Mouse (Mus musculus) layer of hippocampus, adult 9-10 months (tissue): ENCODE data around the gene Taf4.

Source experiments
- DNase-seq: peaks from one replicate; pipeline ENCODE4 v3.0.0; 2022; ENCODE audit warnings: low spot score

The Taf4 gene

DNA sequence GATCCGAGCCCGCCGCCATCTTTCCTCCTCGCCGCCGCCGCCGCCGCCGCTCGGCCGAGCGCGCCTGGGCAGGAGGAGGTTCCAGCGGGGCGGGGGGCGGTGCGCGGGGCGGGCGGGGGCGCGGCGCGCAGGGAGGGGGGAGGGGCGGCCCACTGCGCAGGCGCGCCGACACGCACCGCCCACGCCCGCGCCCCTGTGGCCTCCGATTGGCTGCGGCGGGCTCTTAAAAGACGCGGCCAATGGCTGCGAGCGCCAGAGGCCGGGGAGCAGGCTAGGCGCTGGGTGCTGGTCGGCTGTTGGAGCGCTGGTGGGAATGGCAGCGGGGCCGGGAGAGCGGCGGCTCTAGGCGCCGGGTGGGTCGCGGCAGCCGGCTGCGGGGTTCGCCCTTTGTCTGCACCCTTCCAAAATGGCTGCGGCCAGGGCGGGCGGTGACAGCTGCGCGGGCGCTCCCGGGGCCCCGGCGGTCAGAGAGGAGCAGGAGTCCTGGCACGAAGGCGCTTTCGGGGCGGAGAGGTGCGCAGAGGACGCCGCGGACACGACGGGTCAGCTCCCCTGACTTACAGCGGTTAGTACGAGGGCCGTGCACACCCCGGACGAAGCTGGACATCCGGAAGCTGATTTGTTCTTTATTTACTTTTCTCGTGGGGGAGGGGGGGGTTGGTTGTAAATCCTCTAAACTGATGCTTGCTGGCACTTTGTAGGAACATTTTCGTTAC is at the start of gene Taf4:
Gene Taf4, minus strand, starts transcription at position 19 of the 716 bp plus-strand sequence.
- DNase-seq: peak; percentile 54

DNA sequence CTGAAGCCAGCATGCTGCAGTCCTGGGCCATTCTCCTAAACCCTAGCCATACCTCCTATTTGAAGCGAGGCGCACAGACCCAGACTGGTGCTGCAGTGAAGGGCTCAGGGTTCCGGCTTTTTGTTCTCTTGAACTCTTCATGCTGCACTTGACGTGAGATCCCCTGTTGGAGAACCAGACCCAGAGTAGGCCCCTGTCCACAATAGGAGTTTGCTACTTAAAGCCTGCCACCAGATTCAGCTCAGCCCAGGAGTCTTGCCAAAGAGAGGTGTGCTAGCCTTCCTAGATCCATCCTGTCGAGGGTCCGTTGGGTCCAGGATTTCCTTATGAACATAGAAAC is 49.4 kb upstream of the Taf4 start:
- DNase-seq: no peak

DNA sequence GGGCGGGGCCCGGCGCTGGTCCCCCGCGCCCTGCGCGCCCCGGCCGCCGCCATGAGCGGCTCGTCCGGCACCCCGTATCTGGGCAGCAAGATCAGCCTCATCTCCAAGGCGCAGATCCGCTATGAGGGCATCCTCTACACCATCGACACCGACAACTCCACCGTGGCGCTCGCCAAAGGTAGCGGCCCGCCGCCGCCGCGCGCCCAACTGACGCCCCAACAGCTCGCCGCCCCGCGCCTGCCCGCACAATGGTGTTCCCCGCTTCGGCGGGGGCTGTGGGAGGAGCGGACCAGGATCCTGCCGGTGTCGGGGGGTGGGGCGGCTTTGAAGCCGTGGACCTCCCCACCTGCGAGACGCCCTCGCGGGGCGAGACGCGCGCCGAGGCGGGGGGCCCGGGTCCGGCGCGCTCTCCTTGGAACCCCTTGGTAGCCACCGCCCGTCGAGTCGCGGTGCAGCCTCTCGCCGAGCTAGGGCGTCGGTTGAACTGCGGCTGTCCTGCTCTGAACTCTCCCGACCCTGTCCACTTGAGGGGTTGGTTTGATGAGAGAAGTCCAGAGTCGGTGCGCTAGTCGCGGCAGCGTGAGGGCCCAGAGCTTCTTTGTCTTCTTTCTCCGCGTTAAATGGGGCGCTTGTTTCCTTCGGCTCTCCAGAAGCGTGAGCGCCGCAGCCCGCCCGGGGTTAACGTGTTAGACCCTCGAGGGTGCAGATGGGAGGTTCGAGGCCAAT is 48.9 kb upstream of the Taf4 start:
- DNase-seq: no peak

DNA sequence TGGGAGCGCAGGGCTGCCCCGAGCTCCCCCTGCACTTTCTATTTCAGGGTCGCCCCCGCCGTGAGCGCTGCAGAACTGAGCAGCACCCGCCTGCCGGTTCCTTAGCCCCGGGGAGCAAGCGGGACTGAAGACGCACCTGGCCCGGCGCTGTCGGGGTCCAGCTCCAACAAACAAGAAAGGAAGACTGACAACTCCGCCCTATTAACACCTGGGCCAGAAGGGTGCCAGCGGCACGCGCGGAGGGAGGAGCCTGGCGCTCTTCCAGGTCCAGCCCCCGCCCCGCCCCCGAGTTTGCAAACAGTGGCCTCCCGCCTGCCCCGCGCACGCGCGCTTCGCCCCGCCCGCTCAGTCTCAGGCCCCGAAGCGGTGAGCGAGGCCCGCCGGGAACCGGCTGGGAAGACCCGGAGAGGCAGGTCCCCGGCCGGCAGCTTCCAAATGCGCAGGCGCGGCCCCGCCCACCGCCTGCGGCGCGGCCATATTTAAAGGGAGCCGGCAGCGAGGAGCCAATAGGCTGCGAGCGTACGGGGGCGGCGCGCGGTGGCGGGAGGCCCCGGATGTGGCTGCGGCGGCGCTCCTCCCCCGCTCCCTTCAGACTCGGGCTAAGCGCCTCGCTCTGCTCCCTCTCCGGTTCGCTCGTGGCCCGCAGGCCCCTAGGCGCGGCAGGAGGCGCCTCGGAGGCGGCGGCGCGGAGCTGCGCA is 48.1 kb upstream of the Taf4 start, which contains the start of gene Lsm14b:
Gene Lsm14b, plus strand, starts transcription at position 587 of the 698 bp plus-strand sequence.
- peak; percentile 92 for DNase-seq

DNA sequence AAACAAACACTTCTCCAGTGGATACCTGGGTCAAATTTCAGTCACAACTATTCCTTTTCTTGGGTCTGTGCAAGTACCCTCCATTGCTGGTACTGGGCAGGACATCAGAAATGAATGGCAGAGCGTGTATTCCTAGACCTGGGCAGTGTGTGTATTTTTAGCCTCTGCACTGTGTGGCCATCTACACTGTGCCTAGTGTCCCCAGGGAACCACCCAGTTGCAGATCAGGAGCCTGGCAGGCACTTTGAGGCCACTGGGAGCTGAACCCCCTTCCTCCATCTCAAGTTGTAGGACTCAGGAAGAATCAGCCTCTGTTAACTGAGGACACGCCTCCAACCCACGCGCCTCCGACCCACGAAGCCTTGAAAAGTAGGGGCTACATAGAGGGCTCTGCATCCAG is 46.3 kb upstream of the Taf4 start:
- no peak for DNase-seq

DNA sequence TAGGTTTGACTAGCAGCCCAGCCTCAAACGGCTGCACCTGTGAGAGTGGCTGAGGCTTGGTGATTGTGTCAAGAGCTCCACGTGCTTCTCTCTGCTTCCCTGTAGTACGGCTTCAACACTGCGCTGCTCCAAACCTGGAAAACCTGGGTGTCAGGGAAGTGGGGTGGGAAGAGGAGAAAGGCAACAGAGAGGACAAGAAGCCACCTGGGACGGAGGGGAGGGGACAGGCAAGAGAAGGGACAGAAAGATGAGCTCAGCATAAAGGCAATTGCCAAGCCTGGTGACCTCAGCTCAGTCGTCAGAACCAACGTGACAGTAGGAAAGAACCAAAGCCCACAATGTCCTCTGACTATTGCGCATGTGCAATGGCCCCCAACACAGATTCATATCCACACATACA is 44.5 kb upstream of the Taf4 start:
- no peak for DNase-seq

DNA sequence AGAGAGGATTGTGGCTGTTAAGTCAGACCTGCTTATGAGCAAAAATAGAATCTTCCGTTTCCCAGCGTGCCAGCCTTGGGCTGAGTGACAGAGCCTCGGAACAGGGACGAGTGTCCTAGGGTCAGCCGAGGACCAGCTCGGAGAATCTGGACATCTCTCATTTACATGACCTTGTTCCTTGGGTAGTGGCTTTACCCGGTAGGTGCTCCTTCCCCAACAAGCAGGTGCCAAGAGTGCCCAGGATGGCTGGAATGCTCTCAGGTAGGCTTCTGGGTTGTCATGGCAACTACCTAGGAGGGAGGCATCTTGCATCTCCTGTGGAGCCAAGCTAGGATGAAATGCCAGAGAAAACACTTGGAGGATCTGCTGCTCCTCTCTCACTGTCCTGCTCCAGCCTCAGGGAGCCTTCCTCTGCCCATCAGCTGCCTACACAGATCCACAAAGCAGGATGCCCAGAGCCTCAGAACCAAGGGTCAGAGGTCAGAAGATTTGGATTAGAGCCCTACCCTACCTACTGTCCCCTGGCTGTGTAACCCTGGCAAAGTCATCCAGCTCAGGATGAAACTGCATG is 43.7 kb upstream of the Taf4 start:
- no peak for DNase-seq

DNA sequence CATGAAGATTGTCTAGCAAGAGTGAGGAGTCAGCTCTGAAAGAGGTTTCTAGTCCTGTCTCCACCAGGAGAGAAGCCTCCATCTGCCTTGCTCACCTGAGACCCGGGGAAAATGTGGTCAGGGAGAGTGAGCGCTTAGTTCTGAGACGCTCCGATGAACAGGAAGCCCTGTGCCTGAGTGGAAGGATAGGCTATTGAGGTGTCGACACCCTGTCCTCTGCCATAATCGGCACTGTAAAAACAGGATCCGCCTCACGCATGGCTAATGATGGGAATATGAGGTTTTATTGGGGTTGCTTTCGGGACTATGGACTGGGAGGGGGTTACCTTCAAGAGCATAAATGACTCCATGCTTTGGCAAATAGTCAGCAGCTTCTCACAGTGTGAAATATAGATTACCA is 42.1 kb upstream of the Taf4 start:
- DNase-seq: no peak

DNA sequence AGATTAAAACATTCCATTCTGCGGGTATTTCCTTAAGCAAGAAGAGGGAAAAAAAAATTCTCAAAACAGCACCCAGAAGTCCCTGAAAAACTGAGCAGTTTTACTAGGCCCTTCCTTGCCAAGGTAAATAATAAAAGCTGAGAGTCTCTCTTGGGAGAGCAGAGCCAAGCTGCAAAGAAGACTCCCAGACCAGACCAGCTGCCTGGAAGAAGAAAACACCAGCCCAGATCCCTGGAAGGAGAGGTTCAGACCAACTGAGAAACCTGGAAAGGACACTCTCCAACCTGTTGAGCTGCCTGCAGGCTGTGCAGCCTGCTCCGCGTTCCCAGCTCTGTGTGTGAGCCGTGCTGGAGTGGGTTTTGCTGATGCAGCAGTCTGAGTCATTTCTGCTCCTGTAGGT is 41.2 kb upstream of the Taf4 start:
- DNase-seq: no peak

DNA sequence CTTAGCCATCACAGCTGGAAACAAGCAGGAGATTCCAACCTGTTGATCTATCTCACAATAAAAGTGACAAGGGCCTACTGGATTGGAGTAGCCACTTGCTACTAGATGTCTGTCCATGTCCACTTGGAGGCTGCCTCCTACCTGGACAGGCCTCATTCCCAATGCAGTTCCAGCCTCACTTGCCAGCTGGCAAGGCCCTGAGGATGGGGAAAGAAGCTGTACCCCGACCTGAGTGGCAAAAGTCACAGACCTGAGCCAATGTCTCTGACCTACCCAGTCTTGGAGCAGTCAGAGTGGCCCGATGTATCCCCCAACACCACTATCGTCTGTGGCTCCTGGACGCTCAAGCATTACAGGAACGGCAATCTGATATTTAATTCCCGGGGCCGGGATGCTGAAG is 37.2 kb upstream of the Taf4 start:
- no peak for DNase-seq

DNA sequence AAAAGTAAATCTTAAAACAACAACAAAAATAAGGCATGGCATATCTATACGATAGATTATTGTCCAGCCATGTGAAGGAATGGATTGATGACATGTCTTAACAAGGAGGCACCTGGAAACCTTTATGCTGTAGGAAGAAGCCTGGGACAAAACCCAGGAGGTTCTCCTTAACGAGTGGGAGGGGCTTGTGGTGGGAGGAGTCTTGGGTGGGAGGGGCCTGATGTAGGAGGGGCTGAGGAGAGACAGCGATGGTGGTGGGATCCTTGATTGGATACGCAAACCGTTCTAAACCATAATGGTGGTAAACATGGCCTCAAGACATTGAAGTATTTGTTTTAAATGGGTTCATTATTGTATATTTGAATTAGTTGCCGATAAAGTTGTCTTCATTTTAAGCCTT is 34.9 kb upstream of the Taf4 start:
- no peak for DNase-seq

DNA sequence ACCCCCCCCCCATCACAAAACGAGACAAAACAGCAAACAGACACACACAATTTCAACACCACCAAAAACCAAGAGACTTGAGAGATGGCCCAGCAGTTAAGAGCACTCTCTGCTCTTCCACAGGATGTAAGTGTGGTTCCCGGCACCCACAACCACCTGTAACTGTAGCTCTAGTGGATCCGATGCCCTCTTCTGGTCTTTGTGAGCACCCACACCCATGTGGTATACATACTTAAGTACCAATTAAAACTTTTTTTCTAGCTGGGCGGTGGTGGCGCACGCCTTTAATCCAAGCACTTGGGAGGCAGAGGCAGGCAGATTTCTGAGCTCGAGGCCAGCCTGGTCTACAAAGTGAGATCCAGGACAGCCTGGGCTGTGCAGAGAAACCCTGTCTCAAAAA is 34.2 kb upstream of the Taf4 start:
- DNase-seq: no peak

DNA sequence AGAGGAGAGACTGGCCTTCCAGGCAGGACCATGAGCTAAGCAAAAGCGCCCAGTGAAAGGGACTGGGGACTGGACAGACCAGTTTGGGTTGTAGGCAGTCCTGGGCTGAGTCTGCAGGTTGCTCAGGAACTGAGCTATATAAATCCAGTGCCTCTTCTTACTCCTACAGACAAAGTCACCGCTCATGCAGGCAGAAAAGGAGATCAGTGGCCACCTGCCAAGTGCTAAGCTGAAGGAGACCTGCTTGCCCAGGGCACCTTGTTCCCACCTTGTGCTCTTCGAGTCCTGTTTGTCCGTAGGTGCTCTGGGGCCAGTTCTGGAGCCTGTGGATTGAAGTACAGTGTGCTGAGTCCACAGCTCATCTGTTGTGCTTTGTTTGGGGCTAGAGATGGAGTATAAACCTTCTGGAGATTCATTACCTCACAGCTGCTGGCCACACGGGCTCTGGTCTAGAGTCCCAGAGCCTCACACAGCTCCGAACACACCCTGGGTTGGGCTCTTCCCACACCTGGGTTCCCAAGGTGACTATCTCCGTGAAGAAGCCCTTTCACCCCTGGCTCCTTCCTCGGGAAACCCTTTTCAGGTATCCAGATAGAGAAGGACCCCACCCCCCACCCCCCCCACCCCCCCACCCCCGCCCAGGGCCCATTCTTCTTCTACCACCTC is 30.0 kb upstream of the Taf4 start:
- DNase-seq: no peak

DNA sequence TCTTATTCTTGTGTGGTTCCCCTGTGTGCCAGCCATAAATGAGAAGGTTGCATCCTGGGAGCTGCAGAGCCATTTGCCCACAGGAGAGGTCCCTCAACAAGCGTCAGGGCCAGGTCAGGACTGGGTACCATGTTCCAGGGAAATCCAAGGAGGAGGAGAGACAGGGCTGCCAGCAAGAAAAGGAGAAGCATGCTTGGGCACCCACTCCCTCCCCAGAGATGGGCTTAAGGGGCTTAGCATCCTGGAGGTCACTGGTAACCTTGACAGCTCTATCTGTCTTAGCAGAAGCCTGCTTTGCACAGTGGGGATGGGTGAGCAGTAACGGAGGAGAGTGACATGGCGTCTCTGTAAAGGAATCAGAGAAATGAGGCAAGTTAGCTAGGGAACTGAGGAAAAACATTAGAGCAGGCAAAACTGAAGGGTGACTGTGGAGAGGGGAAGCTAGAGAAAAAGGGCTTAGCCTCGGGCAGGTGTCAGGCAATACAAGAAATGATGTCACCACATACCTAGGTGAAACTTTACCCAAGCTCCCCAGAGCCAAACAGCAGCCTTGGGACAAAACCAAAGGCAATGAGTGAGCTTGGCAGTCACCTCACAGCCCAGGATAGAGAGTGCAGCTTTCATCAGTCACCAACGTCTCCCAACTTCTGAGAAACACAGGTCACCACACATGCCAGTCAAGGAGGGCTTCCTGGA is 29.4 kb upstream of the Taf4 start:
- no peak for DNase-seq

DNA sequence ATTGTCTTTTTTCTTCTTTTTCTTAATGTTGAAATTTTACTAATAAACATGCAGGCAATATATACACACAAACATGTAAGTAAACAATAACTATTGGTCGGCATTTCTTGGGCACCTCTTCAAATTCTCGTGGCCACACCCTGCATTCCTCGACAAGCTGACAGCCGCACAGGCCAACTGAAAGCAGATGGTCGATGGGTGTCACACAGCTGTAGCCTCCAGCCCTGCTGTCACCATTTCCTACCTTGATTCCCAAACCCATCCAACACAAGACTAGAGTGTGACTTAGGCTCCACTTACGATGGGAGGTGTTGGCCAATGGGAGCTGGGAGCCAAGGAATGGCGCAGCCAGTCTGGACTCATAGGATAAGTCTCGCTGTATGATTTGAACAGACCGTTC is 25.2 kb upstream of the Taf4 start:
- DNase-seq: no peak

DNA sequence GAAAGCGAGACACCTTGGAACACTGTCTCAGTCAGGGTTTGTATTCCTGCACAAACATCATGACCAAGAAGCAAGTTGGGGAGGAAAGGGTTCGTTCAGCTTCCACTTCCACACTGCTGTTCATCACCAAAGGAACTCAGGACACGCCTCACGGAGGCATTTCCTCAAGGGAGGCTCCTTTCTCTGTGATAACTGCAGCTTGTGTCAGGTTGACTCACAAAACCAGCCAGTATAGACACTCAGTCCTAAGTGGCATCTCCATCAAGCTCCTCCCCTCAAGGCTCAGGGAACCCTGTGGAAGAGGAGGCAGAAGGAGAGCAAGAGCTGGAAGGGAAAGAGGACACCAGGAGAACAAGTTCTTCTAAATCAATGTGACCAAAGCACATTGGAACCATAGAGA is 22.0 kb upstream of the Taf4 start:
- DNase-seq: no peak

DNA sequence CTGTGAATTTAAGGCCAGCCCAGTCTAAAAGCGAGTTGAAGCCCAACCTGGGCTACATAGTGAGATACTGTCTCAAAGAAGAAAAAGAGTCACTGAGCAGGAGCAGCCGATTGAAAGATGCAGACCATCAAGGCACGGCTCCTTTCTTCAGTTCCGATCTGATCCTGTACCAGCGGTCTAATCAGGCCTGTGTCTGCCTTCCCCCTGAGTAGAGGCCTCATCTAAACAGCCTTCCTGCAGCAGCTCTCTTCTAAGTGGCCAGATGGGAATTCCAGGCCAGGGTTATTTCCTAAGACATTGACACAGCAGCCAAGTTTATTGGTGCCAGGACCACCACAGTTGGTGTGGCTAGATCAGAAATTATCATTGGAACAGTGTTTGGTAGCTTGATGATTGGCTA is 16.6 kb upstream of the Taf4 start:
- no peak for DNase-seq

DNA sequence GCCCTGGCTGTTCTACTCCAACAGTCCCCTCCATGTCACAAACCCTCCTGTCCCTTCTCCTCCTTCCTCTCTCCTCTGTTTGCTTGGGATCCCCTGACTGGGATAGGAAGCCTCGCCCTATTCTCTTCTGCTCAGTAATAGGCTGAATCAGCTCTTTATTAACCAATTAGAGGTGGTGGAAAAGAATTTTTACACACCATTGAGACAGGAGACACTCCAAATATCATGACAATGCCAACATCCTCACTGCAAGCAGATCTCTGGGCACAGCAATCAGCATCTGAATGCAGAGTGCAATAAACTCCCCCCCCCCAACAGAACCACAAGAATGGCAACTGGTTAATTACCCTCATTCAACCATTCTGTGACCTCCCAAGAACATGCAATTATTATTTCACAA is 12.7 kb upstream of the Taf4 start:
- no peak for DNase-seq

DNA sequence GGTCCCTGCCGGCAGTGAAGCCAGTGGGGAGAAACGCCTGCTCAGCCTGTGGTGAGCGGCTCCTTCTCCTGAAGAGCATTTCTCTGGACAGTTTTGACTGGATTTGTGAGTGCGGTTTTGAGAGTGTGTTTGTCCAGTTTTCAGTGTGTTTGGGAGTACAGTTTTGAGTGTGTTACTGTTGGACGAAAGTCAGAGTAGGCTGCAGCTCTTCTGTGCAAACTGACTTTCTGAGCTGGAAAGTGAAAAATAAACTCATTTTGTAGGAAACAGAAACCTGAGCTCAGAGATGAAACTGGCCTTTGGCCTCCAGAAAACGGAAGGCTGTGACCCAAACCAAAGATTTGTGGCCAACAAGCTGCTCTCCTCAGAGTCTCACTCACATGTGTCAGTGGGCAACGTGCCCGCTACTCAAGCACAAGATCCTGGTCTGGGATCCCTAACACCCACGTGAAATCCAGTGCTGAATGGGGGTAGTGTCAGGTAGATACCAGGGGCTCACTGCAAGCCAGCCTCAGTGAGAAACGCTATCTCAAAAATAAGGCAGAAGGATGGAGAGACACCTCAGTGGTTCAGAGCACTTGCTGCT is 10.1 kb upstream of the Taf4 start:
- DNase-seq: no peak

DNA sequence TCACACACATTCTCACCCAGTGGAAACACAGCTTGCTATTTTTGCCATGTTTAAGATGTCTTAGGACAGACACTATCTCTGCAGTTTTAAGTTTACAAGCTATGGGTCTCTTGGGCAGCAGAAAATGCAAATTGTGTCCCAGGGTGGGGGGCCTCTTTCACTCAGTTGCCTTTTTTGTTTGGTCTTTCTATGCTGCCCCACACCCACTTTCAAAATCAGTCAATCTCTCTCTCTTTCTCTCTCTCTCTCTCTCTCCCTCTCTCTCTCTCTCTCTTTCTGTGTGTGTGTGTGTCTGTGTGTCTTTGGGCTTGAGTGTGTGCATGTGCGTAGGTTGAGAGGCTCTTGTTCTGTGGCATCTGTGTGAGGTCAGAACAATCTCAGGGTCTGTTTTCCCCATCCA is 9.2 kb upstream of the Taf4 start:
- no peak for DNase-seq

DNA sequence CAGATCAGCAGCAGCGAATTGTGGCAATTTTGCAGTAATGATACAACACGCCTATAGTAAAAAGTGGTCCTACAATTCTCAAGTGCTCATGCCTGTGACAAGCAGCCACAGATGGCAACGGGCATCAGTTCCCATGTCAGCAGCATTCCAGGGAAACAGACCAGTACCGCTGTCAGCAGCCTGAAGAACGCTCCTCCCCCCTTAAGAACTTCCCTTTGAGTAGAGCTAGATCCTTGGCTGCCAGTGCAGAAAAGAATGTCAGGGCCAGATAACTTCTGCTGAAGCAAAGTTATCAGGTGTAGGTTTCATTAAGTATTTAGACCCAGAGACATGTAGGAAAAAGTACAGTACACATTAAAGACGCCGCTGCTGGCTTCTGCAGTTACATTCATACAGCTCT is 8.4 kb upstream of the Taf4 start:
- no peak for DNase-seq
